Mouse (Mus musculus) cortical plate, adult 2 months (tissue): ENCODE results near the gene Sdad1.

Experiments
- CTCF ChIP-seq: fragments of 200-500 bp; IDR thresholded peaks from 2 replicates; pipeline ENCODE4 v1.5.1; 2011; ENCODE audit warnings: mild to moderate bottlenecking, control low read depth, low read length; ENCODE audit not compliant: insufficient read depth; ENCODE audit errors: extremely low read depth
- POLR2A ChIP-seq: fragments of 200-500 bp; IDR thresholded peaks from 2 replicates; pipeline ENCODE4 v1.6.1; 2011; ENCODE audit warnings: mild to moderate bottlenecking, low read length, control low read depth; ENCODE audit not compliant: insufficient read depth; ENCODE audit errors: extremely low read depth

DNA sequence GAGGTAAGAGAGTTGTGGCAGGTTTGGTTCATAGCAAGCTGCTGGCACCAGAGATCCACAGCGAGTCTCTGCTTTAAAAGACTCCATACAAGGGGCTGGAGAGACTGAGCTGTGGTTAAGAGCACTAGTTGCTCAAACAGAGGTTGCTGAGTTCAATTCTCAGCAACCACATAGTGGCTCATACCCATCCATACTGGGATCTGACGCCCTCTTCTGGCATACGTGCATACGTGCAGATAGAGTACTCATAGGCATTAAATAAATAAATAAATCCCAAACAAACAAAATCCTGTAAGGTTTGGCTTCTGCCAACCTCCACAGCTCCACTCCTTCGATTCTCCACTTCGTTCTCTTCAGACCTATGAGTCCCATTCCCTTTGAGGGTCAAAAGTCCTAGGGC lies 58.2 kb downstream of the Sdad1 start:
- TF ChIP-seq CTCF (no peak), POLR2A (no peak)
